ENCODE assay signal across 8 mouse cellular contexts in genomic region chr5:115403436-115404140, GRCm38 (mm10). TPM values are rescaled to one million over a fixed set of nuclear protein-coding genes. Genes with fewer than 3 reads are reported as not detected.
DNase-seq lines count a peak whose midpoint lies in the region; ATAC-seq lines count a peak whose summit lies in the region.

No protein-coding gene starts in this region.

- peaks cover 13% of the 10 kb centered on the region; the same call in 1 of the 2 replicates for H3K4me1 ChIP-seq in hindbrain, embryonic 11.5 days (replicated peaks; ENCODE audit: control insufficient read depth, insufficient read depth, low read length)
- H3K4me1 ChIP-seq in midbrain, embryonic 14.5 days (ENCODE audit: control insufficient read depth, insufficient read depth, low read length): peaks cover 27% of the 10 kb centered on the region

- H3K27me3 ChIP-seq in hindbrain, embryonic 11.5 days (ENCODE audit: control insufficient read depth, insufficient read depth, low read length): no peaks in the 10 kb centered on the region
- no peaks in the 10 kb centered on the region for H3K27me3 ChIP-seq in midbrain, embryonic 14.5 days (ENCODE audit: control insufficient read depth, insufficient read depth, low read length)

- no peak overlapping the region for H3K4me3 ChIP-seq in hindbrain, embryonic 11.5 days (ENCODE audit: low read depth, low read length)
- H3K4me3 ChIP-seq in midbrain, embryonic 14.5 days (replicated peaks; ENCODE audit: low read depth, low read length): no peak overlapping the region

- peak overlapping the region; percentile 93 for H3K27ac ChIP-seq in hindbrain, embryonic 11.5 days (ENCODE audit: low read depth, low read length)
- H3K27ac ChIP-seq in midbrain, embryonic 14.5 days (replicated peaks; ENCODE audit: low read depth, low read length): peak overlapping the region; percentile 91

- DNase-seq in adrenal gland, postnatal 10 days: peak; percentile 9
- no peak for DNase-seq in adrenal gland, adult 18-20 months (ENCODE audit: low spot score in 2 of 2)
- DNase-seq in Muller cell, postnatal 12 days (ENCODE audit: inconsistent ontology term): peak; percentile 46
- peak; percentile 50 for DNase-seq in hindbrain, embryonic 11.5 days (ENCODE audit: low spot score)
- peak; percentile 51 for DNase-seq in midbrain, embryonic 14.5 days
- no peak for DNase-seq in layer of hippocampus, adult 8-10 months (ENCODE audit: low spot score in 2 of 2)
- DNase-seq in cerebellum, adult 18-20 months: no peak
- no peak for DNase-seq in c-Kit-positive CD71-positive TER-119-positive erythroid progenitor cells, embryonic 14.5 days (ENCODE audit: low spot score)

- peak; percentile 60 for ATAC-seq in hindbrain, embryonic 11.5 days (ENCODE audit: low FRiP score)
- ATAC-seq in midbrain, embryonic 14.5 days (ENCODE audit: low FRiP score, low TSS enrichment): no peak

- peak overlapping the region; percentile 25 for H3K4me2 ChIP-seq in hindbrain, embryonic 11.5 days (replicated peaks; ENCODE audit: low read depth, low read length)
- H3K4me2 ChIP-seq in midbrain, embryonic 14.5 days (ENCODE audit: low read length): peak overlapping the region; percentile 51

- WGBS in hindbrain, embryonic 11.5 days: 13% methylated on average over 17 of the region's 17 CpGs
- 8% methylated on average over 17 of the region's 17 CpGs for WGBS in midbrain, embryonic 14.5 days

- no peaks in the 10 kb centered on the region for H3K36me3 ChIP-seq in hindbrain, embryonic 11.5 days (ENCODE audit: control insufficient read depth, insufficient read depth, low read length)
- no peaks in the 10 kb centered on the region for H3K36me3 ChIP-seq in midbrain, embryonic 14.5 days (ENCODE audit: control insufficient read depth, insufficient read depth, low read length)

- H3K9ac ChIP-seq in hindbrain, embryonic 11.5 days (ENCODE audit: low read depth, low read length): peak overlapping the region; percentile 40; the same call in 1 of the 2 replicates
- peak overlapping the region; percentile 47 for H3K9ac ChIP-seq in midbrain, embryonic 14.5 days (replicated peaks; ENCODE audit: low read length)

- H3K9me3 ChIP-seq in hindbrain, embryonic 11.5 days (ENCODE audit: control insufficient read depth, low read length): no peaks in the 10 kb centered on the region
- H3K9me3 ChIP-seq in midbrain, embryonic 14.5 days (ENCODE audit: control insufficient read depth, low read length): no peaks in the 10 kb centered on the region

RNA-seq across cellular contexts. Expression of gene Msi1, which starts 25.8 kb away (rescaled TPM):
- total RNA-seq in adrenal gland, postnatal 10 days (2021): 10 to 100 TPM; 15.9 to 16.2 TPM
- total RNA-seq in adrenal gland, adult 18-20 months (2021): 10 to 100 TPM; 12.4 to 20.8 TPM
- 136 and 141 TPM in 2 replicates for polyA plus RNA-seq in hindbrain, embryonic 11.5 days (2014; fragmentation: Nextera tagmentation; extraction: Ambion mirVana)
- polyA plus RNA-seq in midbrain, embryonic 14.5 days (2014; fragmentation: Nextera tagmentation; extraction: Ambion mirVana): 71.6 and 101 TPM in 2 replicates
- total RNA-seq in layer of hippocampus, adult 8-10 months (2022): 10 to 100 TPM; 57.2 to 62.6 (median 60.8) TPM

RNA-seq across cellular contexts. Expression of gene Cox6a1, which starts 54.8 kb away (rescaled TPM):
- 1,000 to 10,000 TPM; 1,718 to 1,856 TPM for total RNA-seq in adrenal gland, postnatal 10 days (2021)
- 1,000 to 10,000 TPM; 1,252 to 1,785 TPM for total RNA-seq in adrenal gland, adult 18-20 months (2021)
- polyA plus RNA-seq in hindbrain, embryonic 11.5 days (2014; fragmentation: Nextera tagmentation; extraction: Ambion mirVana): 811 and 829 TPM in 2 replicates
- polyA plus RNA-seq in midbrain, embryonic 14.5 days (2014; fragmentation: Nextera tagmentation; extraction: Ambion mirVana): 938 and 1,310 TPM in 2 replicates
- 100 to 1,000 TPM; 621 to 774 (median 709) TPM for total RNA-seq in layer of hippocampus, adult 8-10 months (2022)

Comparison
In these comparisons a context has a peak if more than half of its experiments do, and no peak if none do; other contexts are left out.
1. DNase-seq: peak in adrenal gland, postnatal 10 days (single experiment), Muller cell, postnatal 12 days (single experiment), hindbrain, embryonic 11.5 days (single experiment) and midbrain, embryonic 14.5 days (single experiment); none in adrenal gland, adult 18-20 months (0 of 2), layer of hippocampus, adult 8-10 months (0 of 2), cerebellum, adult 18-20 months (0 of 2) and c-Kit-positive CD71-positive TER-119-positive erythroid progenitor cells, embryonic 14.5 days (single experiment).